Mouse (Mus musculus) kidney, adult 2 months (tissue): ENCODE results near the gene Rell1.

Experiments used
- CTCF ChIP-seq: fragments of 200-500 bp; conservative IDR thresholded peaks from 2 replicates; pipeline ENCODE4 v1.5.1; 2011; ENCODE audit warnings: low read depth, mild to moderate bottlenecking, control low read depth, low read length, moderate library complexity, mixed read lengths; ENCODE audit not compliant: insufficient read depth, insufficient read length
- POLR2A ChIP-seq: fragments of 200-500 bp; IDR thresholded peaks from one replicate; pipeline ENCODE4 v1.6.1; 2011; ENCODE audit warnings: low read depth, low read length, control low read depth

- no peak for TF ChIP-seq POLR2A
- no peak for TF ChIP-seq CTCF
Observed at GRCm38 (mm10) chr5:63872176-63872932, 96.3 kb downstream of the Rell1 start.
